Mouse (Mus musculus) right cerebral cortex, postnatal 10 days (tissue): ENCODE data around the gene Med13l.
A peak's percentile ranks its signal among the peaks of the same experiment; 100 is the strongest.

Experiments
- DNase-seq, 2 experiments: peaks; one replicate each; pipeline ENCODE4 v3.0.0; 2021; ENCODE audit warnings: low spot score in 2 of 2

The Med13l gene

GRCm38 (mm10) chr5:118732651-118733050 is 172.2 kb downstream of the Med13l start:
- no peak for DNase-seq

- no peak for DNase-seq
These were observed 173.1 kb downstream of the Med13l start for GRCm38 (mm10) chr5:118733566-118733965.

- DNase-seq, result no peak
These were observed 174.0 kb downstream of the Med13l start for GRCm38 (mm10) chr5:118734455-118734854.

- no peak for DNase-seq
These were observed 175.3 kb downstream of the Med13l start for GRCm38 (mm10) chr5:118735738-118736137.

- peak in 1 of 2 experiments; percentile 76 for DNase-seq
These were observed 177.1 kb downstream of the Med13l start for GRCm38 (mm10) chr5:118737548-118737947.

GRCm38 (mm10) chr5:118743067-118743466 is 182.6 kb downstream of the Med13l start:
- DNase-seq, result no peak

- no peak for DNase-seq
These were observed 186.5 kb downstream of the Med13l start for GRCm38 (mm10) chr5:118747026-118747425.

- DNase-seq, result no peak
These were observed 191.1 kb downstream of the Med13l start for GRCm38 (mm10) chr5:118751446-118752179.

- no peak for DNase-seq
These were observed 192.4 kb downstream of the Med13l start for GRCm38 (mm10) chr5:118752868-118753267.

GRCm38 (mm10) chr5:118753471-118754044 is 193.1 kb downstream of the Med13l start:
- no peak for DNase-seq

- DNase-seq, result no peak
These were observed 193.8 kb downstream of the Med13l start for GRCm38 (mm10) chr5:118754191-118754759.

- DNase-seq, result no peak
These were observed 195.6 kb downstream of the Med13l start for GRCm38 (mm10) chr5:118756078-118756477.

GRCm38 (mm10) chr5:118757396-118758301 is 197.2 kb downstream of the Med13l start:
- DNase-seq, result no peak

GRCm38 (mm10) chr5:118760986-118761385 is 200.5 kb downstream of the Med13l start:
- DNase-seq, result no peak

- DNase-seq, result no peak
These were observed 202.2 kb downstream of the Med13l start for GRCm38 (mm10) chr5:118762499-118763185.

- DNase-seq, result peak in 1 of 2 experiments; percentile 70
These were observed 202.9 kb downstream of the Med13l start for GRCm38 (mm10) chr5:118763353-118763752.

GRCm38 (mm10) chr5:118769143-118769542 is 208.7 kb downstream of the Med13l start:
- DNase-seq, result peak in 1 of 2 experiments; percentile 17

GRCm38 (mm10) chr5:118773866-118774265 is 213.4 kb downstream of the Med13l start:
- DNase-seq, result peak; percentile 67 to 71

- DNase-seq, result no peak
These were observed 215.9 kb downstream of the Med13l start for GRCm38 (mm10) chr5:118776396-118776795.

- DNase-seq, result peak; percentile 61 to 74
These were observed 221.1 kb downstream of the Med13l start for GRCm38 (mm10) chr5:118781598-118781997.

- DNase-seq, result no peak
These were observed 221.7 kb downstream of the Med13l start for GRCm38 (mm10) chr5:118782139-118782538.
